Comparison of ENCODE assay signal across 25 mouse cellular contexts in the genomic region with DNA sequence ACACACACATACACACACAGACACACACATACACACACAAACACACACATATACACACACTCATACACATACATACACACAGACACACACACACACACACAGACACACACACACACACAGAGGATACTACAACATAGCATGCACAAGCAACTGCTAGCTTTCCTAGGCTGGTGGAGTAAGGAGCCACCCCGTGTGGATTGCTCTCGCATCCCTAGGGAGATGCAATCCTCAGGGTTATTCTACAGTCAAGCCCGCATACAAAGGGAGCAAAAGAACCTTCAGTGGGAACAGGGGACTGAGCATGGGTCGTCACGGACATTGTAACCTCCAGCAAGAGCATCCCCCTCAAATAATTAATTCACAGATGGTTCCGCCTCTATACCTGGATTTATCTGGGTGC.
A peak's percentile ranks its signal among the peaks of the same experiment; 100 is the strongest.
DNase-seq lines count a peak whose midpoint lies in the region; ATAC-seq and TF ChIP-seq lines count a peak whose summit lies in the region.
"Had no signal": no experiment of that assay in that cellular context is flagged by ENCODE, and none has a peak within 500 bp of the region (broad histone marks: within the 10 kb centered on the region; RNA-seq: fewer than 3 reads in every experiment).

No protein-coding gene starts in this region.

- no peak overlapping the region for H3K4me3 ChIP-seq in forebrain, embryonic 10.5 days
- H3K4me3 ChIP-seq in forebrain, embryonic 15.5 days, result no peak overlapping the region
- no peak overlapping the region for H3K4me3 ChIP-seq in hindbrain, embryonic 13.5 days
- no peak overlapping the region for H3K4me3 ChIP-seq in hindbrain, embryonic 11.5 days (ENCODE audit: low read depth, low read length)
- H3K4me3 ChIP-seq in E14TG2a.4 (replicated peaks; ENCODE audit: low read length), result 0 out of 2 replicates have a peak overlapping the region, but pooled peaks have one; percentile 20
- no peak overlapping the region for H3K4me3 ChIP-seq in heart, embryonic 10.5 days
- H3K4me3 ChIP-seq: embryonic facial prominence, embryonic 12.5 days; embryonic facial prominence, embryonic 15.5 days; forebrain, embryonic 12.5 days; heart, embryonic 13.5 days; hindbrain, embryonic 15.5 days had no signal

- no peak overlapping the region for H3K9ac ChIP-seq in forebrain, embryonic 15.5 days (replicated peaks)
- H3K9ac ChIP-seq in hindbrain, embryonic 13.5 days, result no peak overlapping the region
- H3K9ac ChIP-seq in hindbrain, embryonic 11.5 days (ENCODE audit: low read depth, low read length), result no peak overlapping the region
- H3K9ac ChIP-seq: embryonic facial prominence, embryonic 12.5 days; embryonic facial prominence, embryonic 15.5 days; forebrain, embryonic 12.5 days; heart, embryonic 13.5 days; hindbrain, embryonic 15.5 days had no signal

- no peak for TF ChIP-seq CTCF in E14TG2a.4 (conservative IDR thresholded peaks at IDR 0.05; ENCODE audit: low read length)

- no peak for DNase-seq in forebrain, embryonic 10.5 days (ENCODE audit: extremely low spot score, low spot score)
- no peak for DNase-seq in hindbrain, embryonic 11.5 days (ENCODE audit: low spot score)
- no peak for DNase-seq in heart, embryonic 10.5 days (ENCODE audit: low spot score)
- DNase-seq: adrenal gland, postnatal 10 days; adrenal gland, postnatal 36 days; cerebellum, adult 18-20 months; cerebellum, adult 9-10 months; cerebellum, postnatal 25 days; gastrocnemius, postnatal 25 days; heart, adult 18-20 months; heart, postnatal 14 days; heart, postnatal 4 days; kidney, adult 18-20 months had no signal

- H3K27ac ChIP-seq in forebrain, embryonic 10.5 days, result 0 out of 2 replicates have a peak overlapping the region, but pooled peaks have one; percentile 65
- no peak overlapping the region for H3K27ac ChIP-seq in forebrain, embryonic 15.5 days (replicated peaks)
- H3K27ac ChIP-seq in hindbrain, embryonic 13.5 days, result peak overlapping the region; percentile 49
- H3K27ac ChIP-seq in hindbrain, embryonic 11.5 days (ENCODE audit: low read depth, low read length), result no peak overlapping the region
- H3K27ac ChIP-seq in heart, embryonic 10.5 days, result no peak overlapping the region
- H3K27ac ChIP-seq: embryonic facial prominence, embryonic 12.5 days; embryonic facial prominence, embryonic 15.5 days; forebrain, embryonic 12.5 days; heart, embryonic 13.5 days; hindbrain, embryonic 15.5 days had no signal

- no peaks in the 10 kb centered on the region; the same call in 1 of the 2 replicates for H3K4me1 ChIP-seq in forebrain, embryonic 10.5 days
- H3K4me1 ChIP-seq in forebrain, embryonic 15.5 days, result peaks cover 3% of the 10 kb centered on the region; the same call in 1 of the 2 replicates
- peaks cover 16% of the 10 kb centered on the region for H3K4me1 ChIP-seq in hindbrain, embryonic 13.5 days (replicated peaks)
- H3K4me1 ChIP-seq in hindbrain, embryonic 11.5 days (replicated peaks; ENCODE audit: control insufficient read depth, insufficient read depth, low read length), result no peaks in the 10 kb centered on the region
- peaks cover 31% of the 10 kb centered on the region for H3K4me1 ChIP-seq in E14TG2a.4 (replicated peaks; ENCODE audit: low read depth, low read length)
- 0 out of 2 replicates have a peak, but pooled peaks cover 3% of the 10 kb centered on the region for H3K4me1 ChIP-seq in heart, embryonic 10.5 days
- H3K4me1 ChIP-seq: embryonic facial prominence, embryonic 12.5 days; embryonic facial prominence, embryonic 15.5 days had no signal

- H3K4me2 ChIP-seq in forebrain, embryonic 15.5 days (replicated peaks), result no peak overlapping the region
- no peak overlapping the region for H3K4me2 ChIP-seq in hindbrain, embryonic 13.5 days
- no peak overlapping the region for H3K4me2 ChIP-seq in hindbrain, embryonic 11.5 days (replicated peaks; ENCODE audit: low read depth, low read length)
- H3K4me2 ChIP-seq: embryonic facial prominence, embryonic 12.5 days; embryonic facial prominence, embryonic 15.5 days; forebrain, embryonic 12.5 days; heart, embryonic 13.5 days; hindbrain, embryonic 15.5 days had no signal

- H3K9me3 ChIP-seq in forebrain, embryonic 10.5 days, result no peaks in the 10 kb centered on the region
- H3K9me3 ChIP-seq in forebrain, embryonic 15.5 days, result no peaks in the 10 kb centered on the region
- no peaks in the 10 kb centered on the region for H3K9me3 ChIP-seq in hindbrain, embryonic 13.5 days
- H3K9me3 ChIP-seq in hindbrain, embryonic 11.5 days (ENCODE audit: control insufficient read depth, low read length), result no peaks in the 10 kb centered on the region
- H3K9me3 ChIP-seq in E14TG2a.4 (ENCODE audit: low read length), result no peaks in the 10 kb centered on the region
- no peaks in the 10 kb centered on the region for H3K9me3 ChIP-seq in heart, embryonic 10.5 days
- H3K9me3 ChIP-seq: embryonic facial prominence, embryonic 12.5 days; hindbrain, embryonic 15.5 days had no signal

- WGBS in forebrain, embryonic 10.5 days, result 86% methylated on average over 6 of the region's 6 CpGs
- WGBS in forebrain, embryonic 15.5 days, result 56% methylated on average over 6 of the region's 6 CpGs
- 63% methylated on average over 6 of the region's 6 CpGs for WGBS in hindbrain, embryonic 13.5 days
- 78% methylated on average over 6 of the region's 6 CpGs for WGBS in hindbrain, embryonic 11.5 days
- 83% methylated on average over 6 of the region's 6 CpGs for WGBS in heart, embryonic 10.5 days

- H3K36me3 ChIP-seq in forebrain, embryonic 10.5 days (replicated peaks), result no peaks in the 10 kb centered on the region
- no peaks in the 10 kb centered on the region for H3K36me3 ChIP-seq in forebrain, embryonic 15.5 days
- no peaks in the 10 kb centered on the region for H3K36me3 ChIP-seq in hindbrain, embryonic 13.5 days
- H3K36me3 ChIP-seq in hindbrain, embryonic 11.5 days (ENCODE audit: control insufficient read depth, insufficient read depth, low read length), result no peaks in the 10 kb centered on the region
- peaks cover 38% of the 10 kb centered on the region for H3K36me3 ChIP-seq in E14TG2a.4 (ENCODE audit: insufficient read depth, low read length)
- no peaks in the 10 kb centered on the region for H3K36me3 ChIP-seq in heart, embryonic 10.5 days
- H3K36me3 ChIP-seq: embryonic facial prominence, embryonic 12.5 days; embryonic facial prominence, embryonic 15.5 days; forebrain, embryonic 12.5 days; G1E; heart, embryonic 13.5 days; hindbrain, embryonic 15.5 days had no signal

- no peak for ATAC-seq in forebrain, embryonic 15.5 days (replicated peaks)
- ATAC-seq in hindbrain, embryonic 13.5 days (ENCODE audit: low FRiP score), result peak; percentile 72
- ATAC-seq in hindbrain, embryonic 11.5 days (ENCODE audit: low FRiP score), result no peak
- ATAC-seq: inflammation-experienced regulatory T-cells, adult 6 months; intestine, embryonic 16.5 days; Patski had no signal

- H3K27me3 ChIP-seq in forebrain, embryonic 10.5 days (ENCODE audit: poor library complexity, severe bottlenecking), result no peaks in the 10 kb centered on the region
- no peaks in the 10 kb centered on the region for H3K27me3 ChIP-seq in forebrain, embryonic 15.5 days
- H3K27me3 ChIP-seq in hindbrain, embryonic 13.5 days, result no peaks in the 10 kb centered on the region
- no peaks in the 10 kb centered on the region for H3K27me3 ChIP-seq in hindbrain, embryonic 11.5 days (ENCODE audit: control insufficient read depth, insufficient read depth, low read length)
- H3K27me3 ChIP-seq in E14TG2a.4 (ENCODE audit: insufficient read depth, low read length), result no peaks in the 10 kb centered on the region
- no peaks in the 10 kb centered on the region for H3K27me3 ChIP-seq in heart, embryonic 10.5 days (ENCODE audit: insufficient read depth, poor library complexity, severe bottlenecking)
- H3K27me3 ChIP-seq: embryonic facial prominence, embryonic 15.5 days; forebrain, embryonic 12.5 days; heart, embryonic 13.5 days; hindbrain, embryonic 15.5 days; Patski had no signal

Comparison
In these comparisons a context has a peak if more than half of its experiments do, and no peak if none do; other contexts are left out.
1. H3K27ac ChIP-seq: peak in forebrain, embryonic 10.5 days (single experiment) and hindbrain, embryonic 13.5 days (single experiment); none in forebrain, embryonic 15.5 days (single experiment), hindbrain, embryonic 11.5 days (single experiment) and heart, embryonic 10.5 days (single experiment).